Mouse (Mus musculus) forebrain, embryonic 13.5 days (tissue): Measurements from ENCODE around the gene Mcrip2. TPM values are rescaled to one million over a fixed set of nuclear protein-coding genes. Genes with fewer than 3 reads are reported as not detected.

Source experiments
- ATAC-seq: fragments of 200-750 bp; cut with Nextera tagmentation; 2 replicates; pipeline ENCODE4 v1.8.0; 2017
- H3K27ac ChIP-seq: fragments of 300-500 bp; sonication (generic); 2 replicates; pipeline ENCODE4 v1.5.1; 2015; ENCODE audit warnings: inconsistent platforms, mild to moderate bottlenecking, moderate library complexity
- H3K27me3 ChIP-seq: fragments of 300-500 bp; sonication (generic); 2 replicates; pipeline ENCODE4 v1.6.1; 2015; ENCODE audit warnings: mild to moderate bottlenecking, inconsistent platforms
- H3K36me3 ChIP-seq: fragments of 300-500 bp; sonication (generic); 2 replicates; pipeline ENCODE4 v1.6.1; 2015; ENCODE audit warnings: mild to moderate bottlenecking, inconsistent platforms; ENCODE audit not compliant: poor library complexity, severe bottlenecking
- H3K4me1 ChIP-seq: fragments of 300-500 bp; sonication (generic); 2 replicates; pipeline ENCODE4 v1.6.1; 2015; ENCODE audit warnings: inconsistent platforms
- H3K4me2 ChIP-seq: fragments of 300-500 bp; sonication (generic); 2 replicates; pipeline ENCODE4 v1.6.1; 2015; ENCODE audit warnings: inconsistent platforms, mild to moderate bottlenecking, moderate library complexity
- H3K4me3 ChIP-seq: fragments of 300-500 bp; sonication (generic); 2 replicates; pipeline ENCODE4 v1.5.1; 2015; ENCODE audit warnings: mild to moderate bottlenecking, inconsistent platforms
- H3K9ac ChIP-seq: fragments of 300-500 bp; sonication (generic); 2 replicates; pipeline ENCODE4 v1.6.1; 2015; ENCODE audit warnings: mild to moderate bottlenecking, inconsistent platforms
- H3K9me3 ChIP-seq: fragments of 300-500 bp; sonication (generic); replicated peaks from 2 replicates; pipeline ENCODE4 v1.6.1; 2016; ENCODE audit warnings: inconsistent platforms
- WGBS: fragments of 180-500 bp; shearing (Covaris S2); methylation state at CpG from one replicate; pipeline ENCODE4 v1.1.7; 2015; 5-methylcytosine and 5-hydroxymethylcytosine counted together
- polyA plus RNA-seq: library from polyadenylated mRNA; unstranded; fragments of >200 nt; fragmentation: Nextera tagmentation; extraction: Ambion mirVana; gene quantifications from 2 replicates; pipeline ENCODE4 v1.2.1, GENCODE M21; 2015

Mcrip2 gene
- polyA plus RNA-seq, 1 experiment from 2014 or later: 12.9 TPM

DNA sequence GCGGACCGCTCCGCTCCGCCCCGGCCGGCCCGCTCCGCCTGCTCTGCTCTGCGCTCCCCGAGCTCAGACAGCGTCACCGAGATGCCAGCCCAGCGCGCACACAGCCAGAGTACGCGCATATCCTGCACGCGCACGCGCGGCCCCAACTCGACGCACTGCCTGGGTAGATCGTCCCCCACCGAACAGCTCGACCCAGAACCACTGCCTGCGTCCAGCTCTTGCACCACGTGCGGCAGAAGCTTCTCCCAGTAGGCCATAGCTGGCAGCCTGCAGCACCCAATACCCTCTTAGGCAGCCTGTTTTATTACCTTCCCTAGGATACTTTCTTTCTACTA, 31.5 kb downstream of the Mcrip2 start, which contains the start of gene Rhbdl1:
TSS of gene Rhbdl1 (minus strand) at position 220 of the 335 bp plus-strand sequence.
- ATAC-seq: peak; percentile 29
- Histone ChIP-seq H3K9ac (peak within 1 kb of the TSS; percentile 75), H3K27me3 (no peaks in the 10 kb centered on the region), H3K4me3 (peak within 1 kb of the TSS; percentile 44), H3K9me3 (no peaks in the 10 kb centered on the region), H3K27ac (peak within 1 kb of the TSS; percentile 82), H3K4me1 (peaks cover 51% of the 10 kb centered on the region), H3K36me3 (peaks cover 52% of the 10 kb centered on the region), H3K4me2 (peak within 1 kb of the TSS; percentile 79)
- WGBS: under 1% methylated on average over 29 of the region's 29 CpGs

DNA sequence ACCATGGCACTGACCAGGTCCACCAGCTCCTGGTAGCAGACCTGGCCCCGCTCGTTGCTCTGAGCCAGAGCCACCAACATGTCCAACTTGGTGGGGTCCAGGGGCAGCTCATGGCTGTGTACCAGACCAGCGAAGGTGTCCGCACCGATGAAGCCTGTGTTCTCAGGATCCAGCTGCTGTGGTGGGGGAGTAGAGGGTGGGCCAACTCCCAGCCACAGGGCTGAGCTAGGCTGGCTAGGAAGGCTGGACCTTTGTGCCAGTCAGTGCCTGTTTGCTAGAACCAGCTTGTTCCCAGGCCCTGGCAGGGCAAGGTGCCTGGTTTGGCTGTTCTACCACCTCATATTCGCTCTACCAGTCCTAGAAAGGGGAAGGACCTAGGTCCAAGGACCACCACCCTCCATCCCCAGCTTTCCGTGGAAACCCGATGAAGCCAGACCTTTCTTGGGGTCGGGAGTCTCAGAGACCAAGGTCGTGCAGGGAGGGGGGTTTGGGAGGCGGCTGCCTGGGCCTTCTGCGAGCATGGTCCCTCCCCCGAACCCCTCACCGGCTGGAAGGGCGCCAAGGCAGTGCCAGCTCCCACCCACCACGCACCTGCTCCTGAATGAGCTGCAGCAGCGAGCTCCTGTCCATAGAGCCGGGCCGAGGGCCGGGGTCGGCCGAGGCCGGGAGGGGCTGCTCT, 32.0 kb downstream of the Mcrip2 start:
- WGBS: 20% methylated on average over 23 of the region's 23 CpGs
- no peak for ATAC-seq
- Histone ChIP-seq H3K4me3 (peak overlapping the region; percentile 44), H3K9ac (peak overlapping the region; percentile 75), H3K4me2 (peak overlapping the region; percentile 79), H3K4me1 (peaks cover 56% of the 10 kb centered on the region), H3K27me3 (no peaks in the 10 kb centered on the region), H3K36me3 (peaks cover 50% of the 10 kb centered on the region), H3K27ac (peak overlapping the region; percentile 82), H3K9me3 (no peaks in the 10 kb centered on the region)

DNA sequence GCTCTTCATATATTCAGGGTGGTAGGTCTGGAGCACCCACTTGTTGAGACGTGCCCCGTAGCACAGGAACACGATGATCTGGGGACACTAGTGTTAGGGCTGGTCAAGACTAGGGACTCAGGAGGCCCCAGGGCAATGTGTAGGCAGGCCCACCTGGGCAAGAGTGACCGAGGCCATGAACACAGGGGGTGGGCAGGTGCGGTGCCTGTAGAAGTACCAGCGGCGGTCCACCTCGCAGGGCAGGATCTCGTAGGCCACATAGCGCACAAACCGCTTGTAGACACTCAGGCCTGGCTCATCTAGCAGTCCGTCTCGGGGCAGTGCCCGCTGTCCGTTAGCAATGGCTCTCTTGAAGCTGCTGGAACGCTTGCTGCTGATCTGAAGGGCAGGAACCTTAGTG, 32.7 kb downstream of the Mcrip2 start:
- 94% methylated on average over 16 of the region's 16 CpGs for WGBS

DNA sequence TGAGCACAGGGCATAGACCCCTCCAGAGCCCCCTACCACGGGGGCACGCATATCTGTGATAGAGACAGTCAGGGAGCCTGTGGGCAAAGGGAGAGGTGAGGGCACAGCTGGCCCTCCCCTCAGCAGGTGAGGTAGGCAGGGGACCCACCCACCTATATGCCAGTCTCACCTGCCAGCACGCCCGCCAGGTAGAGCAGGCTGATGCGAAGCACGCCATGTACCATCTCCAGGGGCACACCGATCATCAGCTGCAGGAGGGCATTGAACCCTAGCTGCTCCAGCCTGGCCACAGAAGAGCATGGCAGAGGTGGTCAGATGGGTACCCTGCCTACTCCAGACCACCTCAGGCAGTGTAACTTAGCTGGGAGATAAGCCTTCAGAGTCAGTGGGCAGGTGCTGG, 33.3 kb downstream of the Mcrip2 start:
- H3K36me3 ChIP-seq: peaks cover 50% of the 10 kb centered on the region
- H3K27me3 ChIP-seq: no peaks in the 10 kb centered on the region
- 93% methylated on average over 7 of the region's 7 CpGs for WGBS
- H3K4me3 ChIP-seq: no peak overlapping the region
- H3K4me1 ChIP-seq: peaks cover 69% of the 10 kb centered on the region
- peak overlapping the region; percentile 98 for H3K4me2 ChIP-seq
- no peak for ATAC-seq
- peak overlapping the region; percentile 27 for H3K9ac ChIP-seq
- H3K27ac ChIP-seq: no peak overlapping the region; the same call in 1 of the 2 replicates
- no peaks in the 10 kb centered on the region for H3K9me3 ChIP-seq

More for the DNA sequence above, 32.7 kb downstream of the Mcrip2 start:
- ATAC-seq: no peak
- H3K36me3 ChIP-seq: peaks cover 50% of the 10 kb centered on the region
- no peaks in the 10 kb centered on the region for H3K27me3 ChIP-seq
- peak overlapping the region; percentile 79 for H3K4me2 ChIP-seq
- H3K9ac ChIP-seq: peak overlapping the region; percentile 75
- H3K27ac ChIP-seq: peak overlapping the region; percentile 82; the same call in 1 of the 2 replicates
- peaks cover 63% of the 10 kb centered on the region for H3K4me1 ChIP-seq
- no peaks in the 10 kb centered on the region for H3K9me3 ChIP-seq
- no peak overlapping the region for H3K4me3 ChIP-seq

DNA sequence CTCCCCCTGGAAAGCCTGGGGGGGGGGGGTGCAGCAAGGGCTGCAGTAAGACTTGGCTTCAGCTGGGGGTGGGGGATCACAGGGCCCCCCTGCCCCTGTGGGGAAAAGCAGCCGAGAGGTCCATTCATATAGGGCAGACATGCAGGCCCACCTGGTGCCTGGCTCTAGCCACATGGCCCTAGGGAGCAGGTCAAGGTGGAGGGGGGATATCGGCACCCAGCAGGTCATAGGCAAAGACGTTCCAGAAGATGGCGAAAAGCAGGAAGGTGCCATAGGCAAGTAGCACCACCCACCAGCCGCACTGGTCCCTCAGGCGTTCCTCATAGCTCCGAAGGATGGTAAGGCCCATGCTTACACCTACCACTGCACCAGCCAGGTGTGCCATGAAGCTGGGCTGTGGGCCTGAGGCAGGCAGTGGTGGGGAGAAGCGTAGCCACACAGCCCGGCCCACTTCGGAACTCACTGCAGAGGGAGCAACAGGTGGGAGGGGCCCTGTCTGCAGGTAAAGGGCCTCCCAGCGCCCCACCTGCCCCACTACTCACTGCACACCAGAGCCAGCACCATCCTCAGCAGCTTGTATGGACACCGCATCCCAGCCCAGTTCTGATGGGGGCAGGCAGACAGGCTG, 33.9 kb downstream of the Mcrip2 start:
- Histone ChIP-seq H3K4me1 (peaks cover 74% of the 10 kb centered on the region), H3K4me2 (peak overlapping the region; percentile 98), H3K36me3 (peaks cover 50% of the 10 kb centered on the region), H3K9ac (peak overlapping the region; percentile 89), H3K9me3 (no peaks in the 10 kb centered on the region), H3K4me3 (peak overlapping the region; percentile 87), H3K27ac (no peak overlapping the region), H3K27me3 (no peaks in the 10 kb centered on the region)
- no peak for ATAC-seq
- WGBS: 87% methylated on average over 12 of the region's 12 CpGs

DNA sequence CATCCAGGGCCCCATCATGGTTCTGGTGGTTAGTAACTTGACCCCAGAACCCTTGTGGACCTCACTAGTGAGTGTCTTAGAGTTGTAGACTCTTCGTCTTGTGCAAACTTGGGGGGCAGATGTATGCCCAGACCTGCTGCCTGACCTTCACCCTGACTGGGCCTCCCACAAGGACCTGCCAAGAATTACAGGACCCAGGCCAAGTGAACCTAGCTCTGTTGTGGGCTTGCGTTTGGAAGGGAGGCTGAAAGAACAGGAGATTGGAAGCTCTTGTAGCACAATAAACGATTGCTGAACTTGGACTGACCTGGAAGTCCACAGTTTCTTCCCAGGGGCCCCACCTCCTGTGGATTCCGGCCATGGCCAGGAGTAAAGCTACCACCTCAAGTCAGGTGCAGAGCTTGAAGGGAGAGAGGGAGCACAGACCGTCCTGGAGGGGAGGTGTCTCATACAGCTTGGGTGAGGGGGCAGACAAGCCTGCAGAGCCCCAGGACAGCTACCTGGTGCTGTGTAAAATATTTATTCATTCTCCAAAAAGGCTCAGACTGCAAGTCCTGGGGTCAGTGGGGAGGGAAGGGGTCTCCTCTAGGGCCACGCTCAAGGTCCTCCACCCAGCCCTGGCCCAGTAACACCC, 34.5 kb downstream of the Mcrip2 start:
- H3K9me3 ChIP-seq: no peaks in the 10 kb centered on the region
- peak overlapping the region; percentile 90; the same call in 1 of the 2 replicates for H3K27ac ChIP-seq
- H3K9ac ChIP-seq: peak overlapping the region; percentile 89
- peaks cover 78% of the 10 kb centered on the region for H3K4me1 ChIP-seq
- H3K4me3 ChIP-seq: peak overlapping the region; percentile 87
- H3K36me3 ChIP-seq: peaks cover 45% of the 10 kb centered on the region
- H3K4me2 ChIP-seq: peak overlapping the region; percentile 98
- no peak for ATAC-seq
- H3K27me3 ChIP-seq: no peaks in the 10 kb centered on the region
- WGBS: 54% methylated on average over 6 of the region's 6 CpGs

DNA sequence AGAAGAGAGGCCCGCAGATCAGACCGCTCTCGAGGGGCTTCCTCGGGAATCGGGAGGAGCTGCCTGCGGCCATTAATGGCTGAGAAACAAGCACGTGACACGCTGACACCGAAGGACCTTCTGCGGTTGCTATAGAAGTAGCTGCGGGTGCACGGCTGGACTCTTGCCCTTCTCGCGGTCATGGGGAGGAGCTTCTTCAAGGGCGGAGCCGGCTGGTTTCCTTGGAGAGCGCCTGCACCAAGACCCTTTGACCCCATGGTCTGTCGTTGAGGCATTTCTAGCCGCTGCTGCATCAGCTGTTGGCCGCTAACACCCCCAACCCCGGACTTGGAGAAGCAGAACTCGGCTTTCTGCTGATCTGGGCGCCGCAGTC, 35.3 kb downstream of the Mcrip2 start, which contains the start of gene Stub1:
TSS of gene Stub1 (minus strand) at position 114 of the 373 bp plus-strand sequence.
- Histone ChIP-seq H3K36me3 (peaks cover 40% of the 10 kb centered on the region), H3K27me3 (no peaks in the 10 kb centered on the region), H3K4me3 (peak within 1 kb of the TSS; percentile 87), H3K27ac (peak within 1 kb of the TSS; percentile 90), H3K4me1 (peaks cover 81% of the 10 kb centered on the region), H3K9ac (peak within 1 kb of the TSS; percentile 89), H3K4me2 (peak within 1 kb of the TSS; percentile 98), H3K9me3 (no peaks in the 10 kb centered on the region)
- under 1% methylated on average over 24 of the region's 24 CpGs for WGBS
- ATAC-seq: no peak

DNA sequence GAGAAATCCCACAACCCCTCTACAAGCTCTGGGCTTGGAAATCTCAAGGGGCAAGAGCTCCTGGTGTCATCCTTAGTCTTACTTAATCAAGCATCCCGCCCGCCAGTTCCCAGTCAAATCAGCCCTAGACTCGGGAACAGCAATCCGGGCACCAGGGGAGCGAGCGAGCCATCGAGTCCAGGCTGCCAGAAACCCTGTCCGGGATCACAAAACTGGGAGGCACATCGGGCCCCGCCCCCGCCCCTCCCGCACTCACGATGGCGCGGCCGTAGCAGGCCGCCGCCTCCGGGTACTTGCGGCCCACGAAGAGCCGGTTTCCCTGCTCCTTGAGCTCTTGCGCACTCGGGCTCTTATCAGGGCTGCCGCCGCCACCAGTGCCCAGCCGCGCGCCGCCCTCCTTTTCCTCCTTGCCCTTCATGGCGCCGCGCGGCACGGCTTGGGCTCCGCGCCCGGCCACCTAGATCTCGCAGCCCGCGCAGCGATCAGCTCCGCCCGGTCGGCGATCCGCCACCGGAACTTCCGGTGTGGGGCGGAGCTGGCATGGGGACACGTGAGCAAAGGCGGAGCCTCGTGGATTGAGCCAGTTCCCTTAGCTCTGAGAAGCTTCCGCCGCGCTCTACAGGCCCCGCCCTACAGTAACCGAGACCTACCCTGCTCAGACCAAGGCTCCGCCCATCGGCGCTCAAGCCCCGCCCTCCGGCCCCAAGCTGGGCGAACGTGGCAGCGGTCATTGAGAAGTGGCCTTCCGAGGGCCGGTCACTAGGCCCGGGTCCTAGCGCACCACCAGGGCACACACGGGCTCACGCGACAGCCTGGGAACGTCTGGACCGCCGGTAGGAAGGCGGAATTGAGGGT, 35.9 kb downstream of the Mcrip2 start:
- under 1% methylated on average over 77 of the region's 77 CpGs for WGBS
- H3K36me3 ChIP-seq: peaks cover 38% of the 10 kb centered on the region

DNA sequence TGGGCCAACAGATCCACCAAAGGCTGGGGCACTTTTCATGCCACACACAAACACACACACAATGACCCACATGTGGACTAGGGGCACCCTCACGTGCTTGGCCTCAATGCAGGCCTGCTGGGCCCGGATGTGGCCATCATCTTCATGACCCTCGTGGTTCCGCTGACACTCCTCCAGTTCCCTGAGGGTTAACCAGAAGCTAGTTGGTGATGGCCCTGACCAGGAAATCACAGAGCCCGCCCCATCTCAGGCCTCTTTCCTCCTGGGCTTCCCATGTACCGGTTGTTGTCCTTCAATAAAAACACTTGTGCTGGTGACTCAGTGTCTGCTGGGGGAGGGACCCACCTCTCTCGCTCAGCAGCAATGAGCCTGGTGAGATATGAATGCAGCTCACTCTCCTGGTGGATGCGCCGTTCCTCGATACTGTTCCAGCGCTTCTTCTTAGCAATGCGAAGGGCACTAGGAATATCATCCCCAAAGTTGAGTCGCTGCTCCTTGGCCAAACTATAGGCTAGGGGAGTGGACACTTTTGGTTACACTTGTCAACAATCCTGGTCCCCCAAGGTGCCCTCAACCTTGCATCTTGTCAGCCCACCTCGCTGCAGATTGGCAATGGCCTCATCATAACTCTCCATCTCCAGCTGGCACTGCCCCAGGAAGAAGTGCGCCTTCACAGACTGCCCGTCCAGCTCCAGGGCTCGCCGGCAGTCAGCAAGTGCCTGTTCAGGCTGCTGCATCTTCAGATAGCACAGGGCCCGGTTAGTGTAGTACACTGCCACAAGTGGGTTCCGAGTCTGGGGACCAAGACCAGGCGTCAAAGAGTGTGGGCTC, 36.9 kb downstream of the Mcrip2 start:
- Histone ChIP-seq H3K9ac (peak overlapping the region; percentile 89), H3K4me3 (peak overlapping the region; percentile 87), H3K9me3 (no peaks in the 10 kb centered on the region), H3K27ac (peak overlapping the region; percentile 90; the same call in 1 of the 2 replicates), H3K4me2 (peak overlapping the region; percentile 98), H3K27me3 (no peaks in the 10 kb centered on the region), H3K36me3 (peaks cover 48% of the 10 kb centered on the region), H3K4me1 (peaks cover 78% of the 10 kb centered on the region)
- ATAC-seq: no peak
- WGBS: 64% methylated on average over 21 of the region's 21 CpGs

More for the DNA sequence above, 35.9 kb downstream of the Mcrip2 start:
- Histone ChIP-seq H3K9ac (peak overlapping the region; percentile 89), H3K27ac (peak overlapping the region; percentile 90), H3K9me3 (no peaks in the 10 kb centered on the region), H3K27me3 (no peaks in the 10 kb centered on the region), H3K4me3 (peak overlapping the region; percentile 87), H3K4me2 (peak overlapping the region; percentile 98), H3K4me1 (peaks cover 79% of the 10 kb centered on the region)
- ATAC-seq: peak; percentile 90

DNA sequence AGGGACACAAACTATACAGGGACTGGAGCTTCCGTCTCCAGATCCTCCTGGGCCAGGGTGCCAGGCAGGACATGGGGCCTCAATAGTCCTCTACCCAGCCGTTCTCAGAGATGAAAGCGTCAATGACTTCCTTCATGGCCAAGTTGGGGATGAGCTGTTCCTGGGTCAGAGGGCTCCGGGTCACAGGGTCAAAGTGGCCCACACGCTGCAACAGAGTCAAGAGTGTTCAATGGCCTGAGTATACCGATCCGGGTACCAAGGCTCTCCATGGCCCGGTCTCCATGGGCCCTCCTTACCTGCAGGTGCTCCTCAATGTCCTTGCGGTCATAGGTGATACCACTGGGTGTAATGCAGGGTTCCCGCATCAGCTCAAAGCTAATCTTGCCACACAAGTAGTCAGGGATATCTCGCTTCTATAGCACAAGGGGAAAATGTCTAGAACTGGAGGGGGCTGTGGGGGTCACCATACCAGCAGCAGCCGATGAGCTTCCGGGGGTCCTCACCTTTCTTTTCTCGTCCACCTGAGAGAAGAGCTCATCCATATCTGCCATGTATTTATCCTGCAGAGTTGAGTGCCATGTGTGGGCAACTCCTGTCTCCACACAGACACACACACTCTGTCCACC, 37.6 kb downstream of the Mcrip2 start:
- peaks cover 78% of the 10 kb centered on the region for H3K4me1 ChIP-seq
- H3K27ac ChIP-seq: no peak overlapping the region
- WGBS: 89% methylated on average over 14 of the region's 14 CpGs
- H3K27me3 ChIP-seq: no peaks in the 10 kb centered on the region
- ATAC-seq: no peak
- H3K9ac ChIP-seq: peak overlapping the region; percentile 89
- H3K36me3 ChIP-seq: peaks cover 55% of the 10 kb centered on the region
- no peaks in the 10 kb centered on the region for H3K9me3 ChIP-seq
- H3K4me2 ChIP-seq: peak overlapping the region; percentile 98
- H3K4me3 ChIP-seq: peak overlapping the region; percentile 87
